Mouse (Mus musculus) lung, postnatal 25 days (tissue): ENCODE results near the gene Rad51c.
"Not testable (repeated sequence)": the region's sequence is repeated elsewhere in the genome, so short reads cannot be mapped to it uniquely, and the experiment has no call there.

ENCODE experiments used
- DNase-seq: peaks from one replicate; pipeline ENCODE4 v3.0.0; 2022; ENCODE audit warnings: low spot score

Gene Rad51c

DNA sequence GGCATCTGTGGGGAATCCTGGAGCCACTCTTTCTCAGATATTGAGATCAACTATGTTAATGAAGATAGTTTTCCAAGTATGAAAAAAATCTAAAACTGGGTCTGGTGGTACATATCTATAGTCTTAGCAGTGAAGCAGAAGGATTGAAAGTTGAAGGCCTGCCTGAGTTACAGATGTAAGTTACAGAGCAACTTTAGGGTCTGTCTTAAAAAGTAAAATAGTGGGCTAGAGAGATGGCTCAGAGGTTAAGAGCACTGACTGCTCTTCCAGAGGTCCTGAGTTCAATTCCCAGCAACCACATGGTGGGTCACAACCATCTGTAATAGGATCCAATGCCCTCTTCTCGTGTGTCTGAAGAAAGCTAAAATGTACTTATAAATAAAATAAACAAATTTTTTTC, 27.7 kb upstream of the Rad51c start:
- no peak for DNase-seq

- DNase-seq: not testable (repeated sequence)
Measured at GRCm38 (mm10) chr11:87431813-87432212, 27.1 kb upstream of the Rad51c start.

GRCm38 (mm10) chr11:87430374-87430773, 25.6 kb upstream of the Rad51c start:
- no peak for DNase-seq

- no peak for DNase-seq
Measured at GRCm38 (mm10) chr11:87429363-87429762, 24.6 kb upstream of the Rad51c start.

DNA sequence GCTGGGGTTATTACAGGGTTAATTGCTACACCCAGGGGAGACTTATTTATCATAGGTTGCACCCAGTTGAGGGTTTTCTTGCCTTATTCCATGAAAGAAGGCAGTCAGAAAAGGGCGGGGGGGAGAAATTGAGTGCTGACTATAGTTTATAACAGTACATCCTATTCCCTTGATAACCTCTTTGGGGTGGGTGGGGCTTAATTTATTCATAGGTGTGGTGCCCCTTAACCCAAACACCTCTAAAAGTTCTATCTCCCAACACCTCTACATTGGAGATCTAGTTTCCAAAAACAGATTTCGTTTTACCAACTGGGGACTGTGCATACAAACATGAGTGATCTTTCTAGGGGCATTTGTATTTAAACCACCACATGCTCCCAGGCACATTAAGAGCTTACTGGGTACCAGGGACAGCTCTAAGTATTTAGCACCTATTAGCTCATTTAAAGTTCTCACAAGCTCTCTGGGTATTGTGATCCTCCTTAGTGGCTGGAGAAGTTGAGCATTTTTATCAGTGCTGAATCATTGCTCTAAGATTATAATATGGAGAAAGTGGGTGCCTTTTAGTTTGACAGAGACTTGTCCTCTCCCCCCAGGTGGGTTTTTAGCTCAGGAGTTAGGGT, 23.4 kb upstream of the Rad51c start:
- DNase-seq: no peak

DNA sequence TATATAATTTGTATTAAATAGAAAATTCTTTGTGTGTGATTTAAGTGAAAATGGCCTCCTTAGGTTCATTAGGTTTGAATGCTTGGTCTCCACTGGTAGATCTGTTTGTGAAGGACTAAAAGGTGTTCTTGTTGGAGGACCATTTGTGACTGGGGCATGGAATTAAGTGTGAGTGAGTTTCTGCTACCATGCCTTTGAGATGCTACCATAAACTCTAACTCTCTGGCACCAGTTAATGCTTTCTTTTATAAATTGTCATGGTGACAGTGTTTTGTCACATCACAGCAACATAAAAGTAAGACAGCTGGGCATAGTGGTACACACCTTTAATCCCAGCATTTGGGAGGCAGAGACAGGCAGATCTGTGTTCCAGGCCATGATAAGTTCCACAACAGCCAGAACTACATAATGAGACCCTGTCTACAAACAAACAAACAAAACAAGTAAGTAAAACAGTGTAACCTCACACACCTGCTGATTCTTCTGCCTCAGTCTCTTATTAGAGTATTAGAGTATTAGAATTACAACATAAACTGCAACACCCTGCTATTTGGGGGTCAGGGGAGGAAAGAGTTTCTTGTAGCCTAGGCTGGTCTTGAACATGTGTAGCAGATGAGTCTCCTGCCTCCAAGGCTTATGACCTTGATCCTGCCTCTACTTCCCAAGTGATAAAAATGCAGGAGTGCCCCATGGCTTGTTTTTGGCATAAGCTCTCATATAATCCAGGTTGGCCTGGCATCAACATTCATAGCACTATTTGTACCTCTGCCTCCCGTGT, 22.7 kb upstream of the Rad51c start:
- no peak for DNase-seq

DNA sequence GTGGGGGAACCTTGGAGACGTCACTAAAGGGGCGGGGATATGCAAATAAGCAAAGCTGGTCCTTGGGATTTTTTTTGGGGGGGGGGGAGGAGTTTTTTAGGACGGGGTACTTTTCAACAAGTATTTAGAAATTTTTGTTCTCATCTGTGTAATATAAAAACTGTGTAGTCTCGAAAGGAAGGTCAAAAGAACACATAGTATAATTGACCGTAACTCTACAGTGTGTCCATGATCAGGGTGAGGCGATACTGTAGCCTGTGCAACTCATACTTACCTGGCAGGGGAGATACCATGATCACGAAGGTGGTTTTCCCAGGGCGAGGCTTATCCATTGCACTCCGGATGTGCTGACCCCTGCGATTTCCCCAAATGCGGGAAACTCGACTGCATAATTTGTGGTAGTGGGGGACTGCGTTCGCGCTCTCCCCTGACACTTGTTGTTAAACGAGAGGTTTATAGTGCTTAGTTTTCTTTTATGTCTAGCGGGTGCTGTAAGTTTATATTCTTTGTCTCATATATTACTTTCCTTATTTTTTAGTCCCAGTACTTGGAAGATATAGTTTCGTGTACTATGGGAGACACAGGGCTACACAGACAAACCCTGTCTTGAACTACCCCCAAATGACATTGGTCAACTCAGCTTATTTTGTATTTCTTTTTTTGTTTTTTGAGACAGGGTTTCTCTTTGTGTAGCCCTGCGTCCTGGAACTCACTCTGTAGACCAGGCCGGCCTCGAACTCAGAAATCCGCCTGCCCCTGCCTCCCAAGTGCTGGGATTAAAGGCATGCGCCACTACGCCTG, 21.9 kb upstream of the Rad51c start:
- peak; percentile 90 for DNase-seq

GRCm38 (mm10) chr11:87426121-87426449, 21.3 kb upstream of the Rad51c start:
- DNase-seq: no peak

DNA sequence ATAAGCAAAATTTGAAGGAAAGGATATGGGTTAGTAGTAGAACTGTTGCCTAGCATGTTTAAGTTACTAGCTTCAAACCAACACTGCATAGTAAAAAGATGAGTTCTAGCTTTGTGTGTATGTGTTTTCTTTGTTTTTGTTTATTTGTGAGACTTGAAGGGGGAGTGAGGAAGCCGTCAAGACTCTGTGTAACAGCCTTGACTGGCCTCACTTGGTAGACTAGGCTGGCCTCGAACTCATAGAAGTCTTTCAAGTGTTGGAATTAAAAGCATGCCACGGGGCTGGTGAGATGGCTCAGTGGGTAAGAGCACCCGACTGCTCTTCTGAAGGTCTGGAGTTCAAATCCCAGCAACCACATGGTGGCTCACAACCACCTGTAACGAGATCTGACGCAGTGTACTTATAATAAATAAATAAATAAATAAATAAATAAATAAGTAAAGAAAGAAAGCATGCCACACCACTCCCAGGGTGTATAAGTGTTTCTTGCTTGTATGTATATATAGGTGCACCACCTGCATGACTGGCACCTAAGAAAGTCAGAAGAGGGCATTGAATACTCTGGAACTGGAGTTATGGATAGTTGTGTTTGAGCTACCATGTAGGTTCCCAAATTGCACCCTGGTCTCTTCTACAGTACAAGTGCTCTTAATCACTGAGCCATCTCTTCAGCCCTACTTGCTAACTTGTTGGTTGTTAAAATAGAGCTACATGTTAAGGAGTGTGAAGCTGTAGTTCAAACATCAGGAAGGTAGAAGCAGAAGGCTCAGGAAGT, 19.0 kb upstream of the Rad51c start:
- DNase-seq: no peak

- peak; percentile 92 for DNase-seq
Measured at GRCm38 (mm10) chr11:87422511-87423340, 18.0 kb upstream of the Rad51c start.

DNA sequence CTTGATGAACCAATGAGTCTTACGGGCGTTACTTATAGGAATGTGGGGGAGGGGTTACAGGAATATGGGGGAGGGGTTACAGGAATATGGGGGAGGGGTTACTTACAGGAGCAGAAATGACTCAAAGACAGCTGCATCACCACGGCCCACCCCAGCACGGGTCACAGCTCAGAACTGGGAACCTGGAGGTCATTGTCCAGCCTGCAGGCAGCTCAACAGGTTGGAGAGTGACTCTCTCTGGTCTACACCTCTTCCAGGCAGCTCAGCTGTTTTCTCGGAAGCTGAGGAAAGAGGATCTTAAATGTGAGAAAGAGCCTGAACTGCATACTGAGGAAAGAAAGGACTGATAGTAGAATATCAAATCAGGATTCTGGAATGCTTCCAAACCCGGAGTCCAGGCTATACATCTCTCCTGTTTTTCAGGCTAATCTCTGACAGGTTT, 17.0 kb upstream of the Rad51c start:
- DNase-seq: no peak

- DNase-seq: no peak
Measured at GRCm38 (mm10) chr11:87420861-87421260, 16.1 kb upstream of the Rad51c start.

- DNase-seq: no peak
Measured at GRCm38 (mm10) chr11:87416120-87416519, 11.4 kb upstream of the Rad51c start.

DNA sequence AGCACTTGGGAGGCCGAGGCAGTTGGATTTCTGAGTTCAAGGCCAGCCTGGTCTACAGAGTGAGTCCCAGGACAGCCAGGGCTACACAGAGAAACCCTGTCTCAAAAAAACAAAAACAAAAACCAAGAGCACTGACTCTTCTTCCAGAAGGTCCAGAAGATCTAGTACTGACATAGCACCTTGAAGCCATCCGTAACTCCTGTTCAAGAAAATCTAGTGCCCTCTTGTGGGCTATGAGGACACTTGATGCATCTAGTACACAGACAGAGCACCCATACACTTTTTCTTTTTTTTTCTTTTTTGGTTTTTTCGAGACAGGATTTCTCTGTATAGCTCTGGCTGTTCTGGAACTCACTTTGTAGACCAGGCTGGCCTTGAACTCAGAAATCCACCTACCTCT, 8.7 kb upstream of the Rad51c start:
- DNase-seq: not testable (repeated sequence)

- DNase-seq: peak; percentile 96
Measured at GRCm38 (mm10) chr11:87404111-87404853, 472 bp downstream of the Rad51c start.

DNA sequence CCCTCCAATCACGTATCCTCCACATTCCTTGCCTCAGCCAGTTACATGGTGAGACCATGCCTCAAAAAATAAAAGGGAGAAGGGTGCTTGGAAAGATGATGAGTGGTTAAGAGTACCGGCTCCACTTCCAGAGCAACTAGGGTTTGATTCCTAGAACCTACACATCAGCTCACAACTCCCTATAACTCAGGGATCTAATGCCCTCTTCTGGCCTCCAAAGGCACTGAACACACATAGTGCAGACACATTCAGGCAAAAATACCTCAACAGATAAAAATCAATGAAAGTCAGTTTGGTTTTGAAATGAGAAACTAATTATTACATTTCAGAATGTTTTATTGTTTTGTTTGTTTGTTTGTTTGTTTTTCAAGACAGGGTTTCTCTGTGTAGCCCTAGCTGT, 6.4 kb downstream of the Rad51c start:
- no peak for DNase-seq

DNA sequence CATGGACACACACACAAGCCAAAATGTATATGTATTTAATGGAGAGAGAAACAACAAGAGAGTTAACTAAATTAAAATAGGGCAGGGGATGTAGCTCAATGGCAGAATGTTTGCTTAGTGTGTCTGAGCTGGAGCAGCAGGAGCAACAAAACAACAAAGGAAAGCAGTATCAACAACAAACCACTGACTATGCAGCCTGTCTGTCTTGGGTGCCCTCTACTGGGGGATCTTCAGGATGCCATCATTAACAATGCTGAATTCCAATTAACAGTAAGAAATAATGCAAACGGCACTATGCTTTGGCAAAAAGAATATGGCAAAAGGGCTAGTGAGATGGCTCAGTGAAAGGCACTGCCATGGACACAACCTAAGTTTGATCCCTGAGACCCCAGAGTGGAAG, 10.9 kb downstream of the Rad51c start:
- no peak for DNase-seq

- DNase-seq: no peak
Measured at GRCm38 (mm10) chr11:87385676-87386075, 19.1 kb downstream of the Rad51c start.

GRCm38 (mm10) chr11:87384551-87384950, 20.2 kb downstream of the Rad51c start:
- no peak for DNase-seq

DNA sequence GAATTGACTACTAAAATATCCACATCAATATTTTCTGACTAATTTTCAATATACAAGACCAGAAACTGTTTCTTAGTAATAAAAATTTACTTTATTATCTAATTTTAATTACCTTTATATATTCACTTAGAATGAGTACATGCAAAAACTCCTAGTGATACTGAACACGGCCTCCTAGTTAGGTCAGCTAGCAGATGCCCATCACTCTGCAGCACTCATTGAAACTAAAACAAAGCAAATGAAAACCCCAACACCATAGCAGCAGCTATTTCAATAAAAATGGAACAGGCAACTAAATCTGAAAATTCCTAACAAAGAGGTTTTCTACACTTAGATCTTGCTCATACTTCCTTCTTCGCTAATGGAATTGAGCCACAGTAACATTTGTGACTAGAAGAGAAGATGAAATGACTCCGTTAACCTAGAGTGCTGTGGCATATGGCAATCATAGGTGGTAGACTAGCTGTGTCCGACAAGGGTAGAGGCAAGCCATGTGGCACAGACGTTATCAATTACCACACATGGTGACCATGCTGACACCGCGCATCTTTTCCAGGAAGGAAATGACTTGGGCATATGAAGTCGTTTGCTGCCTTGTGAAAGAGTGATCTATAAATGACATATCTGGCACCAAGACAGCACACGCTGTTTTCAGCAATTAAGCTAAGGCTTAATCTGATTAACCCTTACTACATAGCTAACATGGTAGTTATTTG, 36.7 kb downstream of the Rad51c start:
- DNase-seq: no peak
